Mouse (Mus musculus): Measurements from ENCODE around the gene Tor3a.

Tor3a gene

DNA sequence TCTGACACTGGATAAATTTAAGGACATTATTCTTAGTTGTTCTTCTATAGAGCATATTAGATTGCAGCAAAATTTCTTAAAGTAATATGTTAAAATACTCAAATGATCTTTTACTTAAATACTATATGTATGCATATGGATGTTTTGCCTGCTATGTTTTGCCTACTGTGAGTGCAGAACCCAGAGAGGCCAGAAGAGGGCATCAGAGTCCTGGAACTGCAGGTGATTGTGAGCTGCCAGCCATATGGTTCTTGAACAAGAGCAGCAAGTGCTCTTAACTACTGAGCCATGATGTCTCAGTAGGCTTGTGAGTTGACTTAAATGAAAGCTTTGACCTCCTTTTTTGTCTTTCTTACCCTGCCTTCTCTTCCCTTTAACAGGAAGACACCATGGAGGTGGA, 43.2 kb downstream of the Tor3a start:
- no peak for DNase-seq (ENCODE audit: low spot score)

DNA sequence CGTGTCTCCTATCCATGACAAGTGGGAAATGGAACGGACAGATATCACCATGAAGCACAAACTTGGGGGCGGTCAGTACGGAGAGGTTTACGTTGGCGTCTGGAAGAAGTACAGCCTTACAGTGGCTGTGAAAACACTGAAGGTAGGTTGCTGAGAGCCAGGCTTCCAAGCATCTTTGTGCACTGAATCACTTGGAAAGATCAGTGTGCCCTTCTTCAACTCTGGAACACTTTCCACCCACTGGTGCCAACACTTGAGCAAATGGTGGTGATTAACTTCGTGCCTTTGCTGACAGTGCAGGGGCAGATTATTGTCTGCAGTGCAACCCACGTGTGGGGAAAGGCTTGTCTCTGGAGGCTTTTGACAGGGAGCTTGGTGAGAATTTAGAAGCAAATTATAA, 44.2 kb downstream of the Tor3a start:
- no peak for DNase-seq (ENCODE audit: low spot score)

DNA sequence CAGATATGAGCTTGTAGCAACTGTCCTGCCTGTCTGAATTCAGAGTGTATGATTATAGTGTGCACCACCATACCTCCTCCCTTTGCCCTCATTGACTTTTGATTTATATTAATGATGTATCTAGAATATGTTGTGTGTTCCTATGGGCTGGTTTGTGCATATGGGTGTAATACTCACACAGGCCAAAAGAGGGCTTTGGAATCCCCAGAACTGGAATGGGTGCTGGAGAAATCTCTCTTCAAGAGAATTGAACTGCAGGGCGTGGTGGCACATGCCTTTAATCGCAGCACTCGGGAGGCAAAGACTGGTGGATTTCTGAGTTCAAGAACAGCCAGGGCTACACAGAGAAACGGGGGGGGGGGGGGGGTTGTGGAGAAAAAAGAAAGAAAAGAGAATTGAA, 47.4 kb downstream of the Tor3a start:
- no peak for DNase-seq (ENCODE audit: low spot score)

DNA sequence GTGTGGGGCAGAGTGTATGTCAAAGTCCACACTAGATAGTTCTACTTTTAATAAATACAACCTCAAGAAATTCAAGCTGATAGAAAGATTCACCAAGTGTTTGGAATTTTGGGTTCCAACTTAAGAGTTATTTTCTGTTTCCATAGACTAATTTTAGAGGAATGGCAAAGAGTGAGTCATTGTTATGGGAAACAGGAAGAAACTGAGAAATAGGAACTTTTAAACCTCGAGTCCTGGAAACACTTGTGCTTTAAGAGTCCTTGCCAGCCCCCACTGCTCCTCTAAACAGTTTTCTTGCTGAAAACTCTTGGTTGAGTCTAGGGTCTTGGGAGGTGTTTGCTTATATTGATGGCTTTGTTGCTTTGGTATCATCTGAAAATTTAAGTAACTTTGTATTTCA, 49.9 kb downstream of the Tor3a start:
- no peak for DNase-seq (ENCODE audit: low spot score)

DNA sequence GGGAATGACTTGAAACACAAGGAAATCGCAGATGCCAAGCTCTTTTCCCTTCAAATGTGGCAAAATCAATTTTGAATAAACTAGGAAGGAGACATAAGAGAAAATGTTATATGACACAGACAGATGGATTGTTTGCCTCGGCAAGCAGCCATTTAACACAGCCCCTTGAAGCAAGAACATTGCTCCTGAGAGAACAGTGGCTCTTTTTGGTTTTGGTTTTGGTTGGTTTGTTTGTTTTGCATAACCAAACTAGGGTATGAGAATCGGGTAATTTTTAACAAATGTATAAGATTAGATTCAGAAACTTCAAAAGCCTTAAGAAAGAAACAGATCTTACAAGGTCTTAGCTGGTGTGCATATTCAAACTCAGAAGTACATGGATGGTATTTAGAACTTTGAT, 53.2 kb downstream of the Tor3a start:
- DNase-seq (ENCODE audit: low spot score): no peak

DNA sequence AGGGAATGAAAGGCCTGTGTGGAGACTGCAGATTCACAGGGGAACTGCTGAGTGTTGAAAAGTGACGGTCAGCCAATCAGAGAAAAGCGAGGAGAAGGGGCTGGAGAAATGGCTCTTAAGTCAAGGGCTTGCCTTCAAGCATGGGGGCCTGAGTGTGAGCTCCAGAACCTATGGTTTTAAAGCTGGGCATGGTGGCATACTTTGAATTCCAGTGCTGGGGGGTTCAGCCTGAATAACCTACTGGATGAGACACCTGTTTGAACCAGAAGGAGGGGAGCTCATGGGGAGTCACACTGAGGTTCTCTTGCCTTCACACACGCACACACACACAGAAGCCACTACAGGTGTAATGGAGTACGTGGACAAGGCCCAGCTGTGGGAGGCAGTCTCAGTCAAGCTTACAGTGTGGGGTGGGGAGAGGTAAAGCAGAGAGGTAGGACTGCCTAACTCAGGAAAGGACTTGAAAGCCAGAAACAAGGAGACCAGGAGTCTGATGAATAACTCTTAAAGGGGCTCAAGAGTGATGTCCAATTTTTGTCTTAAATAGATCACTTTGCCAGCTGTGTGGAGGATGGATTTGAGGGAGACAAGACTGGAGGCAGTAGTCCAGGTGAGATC, 53.8 kb downstream of the Tor3a start:
- DNase-seq (ENCODE audit: low spot score): no peak

DNA sequence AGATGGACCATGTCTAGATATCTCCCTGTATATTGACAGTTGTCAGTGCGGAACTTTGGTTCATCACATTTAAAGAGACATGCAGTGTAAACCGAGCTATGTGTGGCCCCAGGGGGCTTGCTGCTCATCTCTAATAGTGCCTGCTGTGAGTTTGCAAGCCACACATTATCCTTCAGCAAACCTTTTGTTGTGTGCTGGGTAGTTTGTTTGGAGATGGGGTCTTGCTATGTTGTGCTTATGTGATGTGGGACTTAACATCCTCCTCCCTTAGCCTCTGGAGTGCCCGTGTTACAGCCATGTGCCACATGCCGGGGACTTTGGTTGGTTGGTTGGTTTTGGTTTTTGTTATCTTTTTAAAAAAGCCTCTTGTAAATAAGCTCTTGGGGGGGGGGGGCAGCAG, 56.3 kb downstream of the Tor3a start:
- DNase-seq (ENCODE audit: low spot score): no peak

DNA sequence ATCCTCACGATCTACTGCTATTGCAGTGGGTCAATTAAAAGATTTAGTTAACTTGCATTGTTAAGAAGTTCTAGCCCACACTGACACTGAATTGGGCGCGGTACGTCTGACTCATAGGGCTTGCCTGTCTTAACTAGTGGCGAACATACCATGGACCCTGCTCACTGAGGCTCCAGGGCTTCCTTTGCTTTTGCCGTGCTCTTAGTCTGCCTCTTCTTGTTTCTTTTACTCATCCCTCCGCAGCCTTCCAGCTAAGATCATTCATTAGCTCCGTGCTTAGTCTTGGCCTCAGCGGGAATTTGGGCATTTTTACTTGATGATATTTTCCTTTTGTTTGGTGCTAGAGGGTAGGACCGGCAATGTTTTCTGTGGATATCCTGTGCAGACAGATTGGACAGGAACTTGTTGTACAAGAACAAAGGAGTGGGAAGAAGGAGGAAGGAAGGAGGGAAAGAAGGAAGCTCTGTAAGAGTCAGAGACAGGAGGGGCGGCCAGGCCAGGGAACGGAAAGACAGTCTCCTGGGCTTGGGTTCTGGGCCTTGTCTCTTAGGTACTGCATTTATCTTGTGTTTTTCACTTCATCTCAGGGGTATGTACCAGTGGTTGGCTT, 57.1 kb downstream of the Tor3a start:
- no peak for DNase-seq (ENCODE audit: low spot score)

DNA sequence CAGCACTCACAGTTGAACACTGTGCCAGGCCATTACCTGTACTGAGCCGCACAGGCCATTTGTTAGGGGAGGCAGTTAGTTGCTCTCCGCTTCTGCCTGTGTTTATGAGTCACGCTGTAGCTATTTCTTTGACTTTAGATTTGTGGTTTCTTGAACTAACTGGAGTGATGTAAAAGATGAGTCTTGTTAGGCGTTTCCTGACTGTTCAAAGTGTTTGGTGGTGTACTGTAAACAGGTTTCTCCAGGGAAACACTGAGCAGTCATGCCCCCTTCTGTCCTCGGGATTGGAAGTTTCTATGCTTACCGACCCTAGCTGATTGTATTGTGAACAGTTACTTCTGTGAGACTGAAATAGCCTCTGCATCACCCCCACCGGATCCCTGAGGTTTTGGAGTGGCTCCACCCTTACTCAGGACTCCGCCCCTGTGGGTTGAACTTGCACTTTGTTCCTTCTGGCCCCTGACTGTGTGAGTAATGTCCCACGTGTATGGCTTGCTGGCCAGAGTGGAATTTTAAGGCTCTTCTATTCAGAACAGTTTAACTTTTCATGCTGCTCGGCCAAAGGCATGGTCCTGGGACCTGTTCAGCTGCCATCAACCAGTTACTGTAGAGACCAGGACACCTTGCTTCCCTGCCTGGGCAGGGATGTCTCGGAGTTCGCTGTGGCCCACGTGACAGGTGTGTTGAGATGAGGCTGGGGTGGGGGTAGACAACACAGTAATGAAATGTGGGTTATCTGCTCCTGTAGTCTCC, 58.6 kb downstream of the Tor3a start:
- no peak for DNase-seq (ENCODE audit: low spot score)

DNA sequence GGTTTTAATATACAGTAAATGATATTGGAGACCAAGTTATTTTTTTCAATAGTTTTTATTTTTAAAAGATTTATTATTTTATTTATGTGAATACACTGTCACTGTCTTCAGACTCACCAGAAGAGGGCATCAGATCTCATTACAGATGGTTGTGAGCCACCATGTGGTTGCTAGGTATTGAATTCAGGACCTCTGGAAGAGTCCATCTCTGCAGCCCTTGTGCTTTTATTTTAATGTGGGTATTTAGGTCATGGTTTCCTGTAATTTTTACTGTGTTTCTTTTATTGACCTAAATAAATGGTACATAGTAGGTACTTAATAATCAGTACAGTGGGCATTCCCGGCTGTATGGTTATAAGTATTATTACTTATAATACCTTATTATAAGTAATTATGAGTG, 59.4 kb downstream of the Tor3a start:
- no peak for DNase-seq (ENCODE audit: low spot score)

DNA sequence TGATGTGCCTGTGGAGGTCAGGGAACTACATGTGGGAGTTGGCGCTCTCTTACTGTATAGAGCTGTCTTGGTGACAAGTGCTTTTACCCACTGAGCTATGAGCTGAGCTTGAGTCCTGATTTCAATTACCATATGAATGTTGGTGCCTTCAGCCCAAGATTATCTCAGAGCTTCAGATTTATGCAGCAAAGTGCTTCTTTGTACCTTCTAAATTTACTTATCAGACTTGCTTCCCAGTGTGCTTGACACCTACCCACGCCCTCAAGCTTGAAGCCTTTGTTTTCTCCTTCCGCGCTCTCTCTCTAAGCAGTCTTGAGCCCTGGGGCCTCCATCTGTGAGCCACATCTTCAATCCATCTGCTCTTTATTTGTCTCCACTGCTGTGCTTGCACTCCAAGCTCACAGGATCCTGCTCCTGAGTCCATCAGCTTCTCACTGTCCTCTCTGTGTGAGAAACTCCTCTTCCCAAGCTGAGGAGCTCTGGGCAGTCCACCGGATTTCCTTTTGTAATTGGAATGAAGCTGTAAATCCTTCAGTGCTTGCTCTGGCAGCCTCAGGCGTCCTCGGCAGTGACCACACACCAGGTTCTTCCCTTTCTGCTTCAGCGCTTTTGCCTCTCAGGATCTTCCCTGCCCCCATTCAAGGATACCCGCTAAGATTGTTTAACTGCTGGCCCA, 60.2 kb downstream of the Tor3a start:
- no peak for DNase-seq (ENCODE audit: low spot score)

DNA sequence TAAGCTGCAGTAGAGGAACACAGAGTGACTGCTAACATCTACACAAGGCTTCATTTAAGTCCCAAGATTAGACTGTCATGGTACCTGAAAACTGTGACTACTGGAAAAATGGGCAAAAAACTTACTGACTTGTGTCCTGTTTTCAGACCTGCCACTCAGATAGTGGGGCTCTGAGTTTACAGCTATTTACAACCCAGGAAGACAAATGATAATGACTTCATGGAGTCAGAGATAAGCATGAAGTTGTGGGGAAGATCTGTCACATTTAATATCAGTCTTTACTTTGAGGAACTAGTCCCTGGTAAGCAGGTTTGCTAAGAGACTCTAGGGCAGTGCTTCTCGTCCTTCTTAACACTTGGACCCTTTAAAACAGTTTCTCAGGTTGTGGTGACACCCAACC, 63.9 kb downstream of the Tor3a start:
- DNase-seq (ENCODE audit: low spot score): no peak

DNA sequence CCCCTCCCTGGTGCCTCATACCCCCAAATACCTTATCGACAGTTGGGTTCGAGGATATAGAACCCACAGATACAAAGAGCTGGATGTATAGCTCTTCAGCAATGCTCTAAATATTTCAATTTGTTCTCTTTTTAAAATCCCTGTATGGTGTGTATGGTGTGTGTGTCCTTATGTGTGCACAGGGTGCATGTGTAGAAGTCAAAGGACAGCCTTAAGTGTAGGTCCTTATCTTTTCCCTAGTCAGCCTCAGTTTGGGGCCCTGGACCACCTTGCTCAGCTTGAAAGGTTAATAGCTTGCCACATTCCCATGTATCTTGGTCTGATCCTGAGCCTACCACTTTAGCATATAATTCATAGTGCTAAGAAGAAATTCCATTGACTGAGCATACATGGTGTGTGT, 65.7 kb downstream of the Tor3a start:
- no peak for DNase-seq (ENCODE audit: low spot score)

DNA sequence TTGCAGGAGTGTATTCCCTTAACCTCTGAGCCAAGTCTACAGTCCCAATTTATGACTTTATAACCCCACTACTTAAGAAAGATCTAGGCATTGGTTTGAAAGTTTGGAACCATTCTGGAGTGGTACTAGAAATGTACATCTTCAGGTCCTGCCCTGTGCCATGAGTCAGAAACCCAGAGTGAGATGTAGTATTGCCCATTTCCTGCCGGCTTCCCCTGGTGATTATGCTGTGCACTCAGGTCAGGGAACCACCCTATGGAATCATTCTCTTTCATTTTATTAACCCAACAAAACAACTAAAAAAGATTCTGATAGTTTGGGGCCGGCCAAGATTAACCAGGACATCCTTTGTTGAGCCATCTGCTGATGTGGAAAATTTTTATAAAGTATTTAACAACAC, 68.2 kb downstream of the Tor3a start:
- no peak for DNase-seq (ENCODE audit: low spot score)

DNA sequence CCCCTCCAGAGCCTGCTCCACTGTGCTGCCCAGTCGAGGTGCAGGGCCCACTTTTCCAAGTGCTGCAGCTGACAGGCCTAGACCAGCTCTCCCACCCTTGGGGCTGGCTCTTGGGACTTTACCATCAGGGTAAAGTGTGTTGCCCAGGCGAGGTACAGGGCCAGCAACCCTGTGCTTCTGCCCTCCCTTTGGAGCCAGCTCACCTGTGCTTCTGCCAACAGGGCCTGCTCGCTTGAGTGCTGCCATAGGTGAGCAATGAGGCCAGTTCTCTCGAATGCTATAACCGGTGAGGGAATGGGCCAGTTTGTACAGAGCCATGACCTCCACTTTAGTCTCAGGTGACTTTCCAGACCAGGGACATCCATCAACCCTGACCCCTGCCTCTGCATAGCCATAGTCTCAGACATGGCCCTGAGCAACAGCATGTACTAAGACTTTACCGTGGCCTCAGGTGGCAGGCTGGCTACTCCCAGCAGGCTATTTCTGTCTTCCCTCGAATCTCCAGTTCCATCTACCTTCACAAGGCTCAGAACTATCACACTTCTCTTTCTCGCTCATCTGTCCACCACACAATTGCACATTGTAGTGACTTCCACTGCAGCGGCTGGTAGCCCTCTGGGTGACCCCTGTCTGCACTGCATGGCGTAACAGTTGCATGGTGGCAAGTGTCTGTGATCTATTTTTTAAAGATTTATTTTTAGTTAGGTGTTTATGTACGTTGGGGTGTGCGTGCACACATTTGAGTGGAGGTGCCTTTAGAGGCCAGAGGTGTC, 68.9 kb downstream of the Tor3a start:
- no peak for DNase-seq (ENCODE audit: low spot score)

Data from urinary bladder, postnatal 10 days (tissue).